Comparison of ENCODE assay signal across 13 mouse cellular contexts in genomic region chr2:11365815-11366214, GRCm38 (mm10).
"Had no signal": no experiment of that assay in that cellular context is flagged by ENCODE, and none has a peak within 500 bp of the region (broad histone marks: within the 10 kb centered on the region; RNA-seq: fewer than 3 reads in every experiment).

No protein-coding gene starts in this region.

- ATAC-seq: liver, embryonic 12.5 days had no signal

- DNase-seq: kidney, adult 11 months; layer of hippocampus, adult 9-11 months; layer of hippocampus, postnatal 36 days; lung, postnatal 4 days; midbrain, embryonic 14.5 days; right cerebral cortex, postnatal 14 days; thymus, postnatal 4 days had no signal

- H3K9ac ChIP-seq: limb, embryonic 15.5 days; liver, embryonic 12.5 days; neural tube, embryonic 12.5 days; stomach, embryonic 15.5 days had no signal

- H3K27me3 ChIP-seq: limb, embryonic 15.5 days; liver, embryonic 12.5 days; neural tube, embryonic 12.5 days; stomach, embryonic 15.5 days had no signal

- H3K4me1 ChIP-seq: limb, embryonic 15.5 days; liver, embryonic 12.5 days; midbrain, embryonic 10.5 days; neural tube, embryonic 12.5 days; stomach, embryonic 15.5 days had no signal

- H3K9me3 ChIP-seq: limb, embryonic 15.5 days; liver, embryonic 12.5 days; midbrain, embryonic 10.5 days; neural tube, embryonic 12.5 days; stomach, embryonic 15.5 days had no signal

- H3K27ac ChIP-seq: kidney, postnatal 0 days; limb, embryonic 15.5 days; liver, embryonic 12.5 days; midbrain, embryonic 10.5 days; neural tube, embryonic 12.5 days; stomach, embryonic 15.5 days had no signal

- H3K4me3 ChIP-seq: limb, embryonic 15.5 days; liver, embryonic 12.5 days; midbrain, embryonic 10.5 days; neural tube, embryonic 12.5 days; stomach, embryonic 15.5 days had no signal

- H3K4me2 ChIP-seq: limb, embryonic 15.5 days; liver, embryonic 12.5 days; neural tube, embryonic 12.5 days; stomach, embryonic 15.5 days had no signal

- H3K36me3 ChIP-seq: limb, embryonic 15.5 days; liver, embryonic 12.5 days; midbrain, embryonic 10.5 days; neural tube, embryonic 12.5 days; stomach, embryonic 15.5 days had no signal
